Mouse (Mus musculus) intestine, postnatal 0 days (tissue): ENCODE results near the gene Cuedc1. TPM values are rescaled to one million over a fixed set of nuclear protein-coding genes. Genes with fewer than 3 reads are reported as not detected.

ENCODE experiments used
- ATAC-seq: fragments of 200-750 bp; cut with Nextera tagmentation; 2 replicates; pipeline ENCODE4 v1.8.0; 2017; ENCODE audit warnings: mild to moderate bottlenecking, moderate TSS enrichment, moderate library complexity
- H3K27ac ChIP-seq: fragments of 300-500 bp; sonication (generic); 2 replicates; pipeline ENCODE4 v1.5.1; 2014; ENCODE audit warnings: mild to moderate bottlenecking, low read depth, low read length, moderate library complexity
- H3K27me3 ChIP-seq: fragments of 300-500 bp; sonication (generic); replicated peaks from 2 replicates; pipeline ENCODE4 v1.6.1; 2014; ENCODE audit warnings: low read length, mixed read lengths; ENCODE audit not compliant: control insufficient read depth, insufficient read depth
- H3K36me3 ChIP-seq: fragments of 300-500 bp; sonication (generic); 2 replicates; pipeline ENCODE4 v1.6.1; 2014; ENCODE audit warnings: mild to moderate bottlenecking, moderate library complexity; ENCODE audit not compliant: control insufficient read depth, insufficient read depth
- H3K4me1 ChIP-seq: fragments of 300-500 bp; sonication (generic); replicated peaks from 2 replicates; pipeline ENCODE4 v1.6.1; 2014; ENCODE audit warnings: antibody characterized with exemption, low read length, mixed read lengths; ENCODE audit not compliant: control insufficient read depth, insufficient read depth
- H3K4me2 ChIP-seq: fragments of 300-500 bp; sonication (generic); replicated peaks from 2 replicates; pipeline ENCODE4 v1.6.1; 2014; ENCODE audit warnings: low read depth, mild to moderate bottlenecking, moderate library complexity
- H3K4me3 ChIP-seq: fragments of 300-500 bp; sonication (generic); 2 replicates; pipeline ENCODE4 v1.5.1; 2014; ENCODE audit warnings: low read depth, low read length
- H3K9ac ChIP-seq: fragments of 300-500 bp; sonication (generic); 2 replicates; pipeline ENCODE4 v1.6.1; 2014; ENCODE audit warnings: mild to moderate bottlenecking, low read depth, low read length
- H3K9me3 ChIP-seq: fragments of 300-500 bp; sonication (generic); 2 replicates; pipeline ENCODE4 v1.6.1; 2016; ENCODE audit warnings: mixed run types; ENCODE audit not compliant: control insufficient read depth
- CTCF ChIP-seq: sonication (generic); IDR thresholded peaks from 2 replicates; pipeline ENCODE4 v1.5.1; 2016; ENCODE audit warnings: low read depth, mild to moderate bottlenecking, control low read depth, antibody characterized with exemption, moderate library complexity
- WGBS: fragments of 180-500 bp; shearing (Covaris S2); extraction: QIAGEN DNeasy Blood & Tissue Kit; methylation state at CpG from one replicate; pipeline ENCODE4 v1.1.7; 2014; 5-methylcytosine and 5-hydroxymethylcytosine counted together
- polyA plus RNA-seq: library from polyadenylated mRNA; unstranded; fragments of >200 nt; fragmentation: Nextera tagmentation; extraction: Ambion mirVana; gene quantifications from 2 replicates; pipeline ENCODE4 v1.2.1, GENCODE M21; 2015

Gene Cuedc1
- polyA plus RNA-seq, 1 experiment from 2014 or later, result 7.1 TPM

GRCm38 (mm10) chr11:88075701-88076100 is 22.2 kb upstream of the Cuedc1 start:
- H3K9ac ChIP-seq, result no peak overlapping the region
- H3K4me2 ChIP-seq, result no peak overlapping the region
- H3K4me3 ChIP-seq, result no peak overlapping the region
- no peaks in the 10 kb centered on the region for H3K4me1 ChIP-seq
- ATAC-seq, result no peak
- WGBS, result 92% methylated on average over 1 of the region's 1 CpGs
- no peak overlapping the region for H3K27ac ChIP-seq
- TF ChIP-seq CTCF, result no peak; the same call in 1 of the 2 replicates
- peaks cover 54% of the 10 kb centered on the region for H3K36me3 ChIP-seq
- H3K27me3 ChIP-seq, result no peaks in the 10 kb centered on the region
- no peaks in the 10 kb centered on the region for H3K9me3 ChIP-seq

- no peak overlapping the region for H3K27ac ChIP-seq
- no peak overlapping the region for H3K9ac ChIP-seq
- no peaks in the 10 kb centered on the region for H3K4me1 ChIP-seq
- WGBS, result 81% methylated on average over 1 of the region's 1 CpGs
- peaks cover 61% of the 10 kb centered on the region for H3K36me3 ChIP-seq
- H3K4me3 ChIP-seq, result no peak overlapping the region
- no peak for TF ChIP-seq CTCF
- no peaks in the 10 kb centered on the region for H3K9me3 ChIP-seq
- H3K4me2 ChIP-seq, result no peak overlapping the region
- H3K27me3 ChIP-seq, result no peaks in the 10 kb centered on the region
- no peak for ATAC-seq
These were observed 21.5 kb upstream of the Cuedc1 start for GRCm38 (mm10) chr11:88076394-88076793.

GRCm38 (mm10) chr11:88083699-88084098 is 14.2 kb upstream of the Cuedc1 start:
- ATAC-seq, result no peak
- peaks cover 44% of the 10 kb centered on the region for H3K36me3 ChIP-seq
- H3K27ac ChIP-seq, result no peak overlapping the region
- H3K4me1 ChIP-seq, result no peaks in the 10 kb centered on the region
- H3K9me3 ChIP-seq, result no peaks in the 10 kb centered on the region
- H3K4me3 ChIP-seq, result no peak overlapping the region
- no peak for TF ChIP-seq CTCF
- H3K27me3 ChIP-seq, result no peaks in the 10 kb centered on the region
- no peak overlapping the region for H3K9ac ChIP-seq
- H3K4me2 ChIP-seq, result no peak overlapping the region
- 71% methylated on average over 6 of the region's 6 CpGs for WGBS

- Histone ChIP-seq H3K27ac (no peak overlapping the region), H3K9me3 (no peaks in the 10 kb centered on the region), H3K4me2 (peak overlapping the region; percentile 52), H3K27me3 (no peaks in the 10 kb centered on the region), H3K4me1 (no peaks in the 10 kb centered on the region), H3K4me3 (peak overlapping the region; percentile 22), H3K36me3 (peaks cover 12% of the 10 kb centered on the region), H3K9ac (no peak overlapping the region)
- WGBS, result 8% methylated on average over 25 of the region's 25 CpGs
- ATAC-seq, result peak; percentile 84
- TF ChIP-seq CTCF, result no peak
These were observed 10.9 kb upstream of the Cuedc1 start for GRCm38 (mm10) chr11:88086737-88087627.

- TF ChIP-seq CTCF, result no peak
- ATAC-seq, result no peak
- no peaks in the 10 kb centered on the region for H3K36me3 ChIP-seq
These were observed 8.7 kb upstream of the Cuedc1 start for GRCm38 (mm10) chr11:88089150-88089549.

GRCm38 (mm10) chr11:88090293-88090692 is 7.6 kb upstream of the Cuedc1 start:
- TF ChIP-seq CTCF, result no peak
- 76% methylated on average over 5 of the region's 5 CpGs for WGBS
- Histone ChIP-seq H3K27ac (no peak overlapping the region), H3K36me3 (no peaks in the 10 kb centered on the region), H3K4me3 (no peak overlapping the region), H3K4me1 (no peaks in the 10 kb centered on the region), H3K27me3 (no peaks in the 10 kb centered on the region), H3K9me3 (no peaks in the 10 kb centered on the region), H3K9ac (no peak overlapping the region), H3K4me2 (no peak overlapping the region)
- ATAC-seq, result no peak

More at GRCm38 (mm10) chr11:88089150-88089549, 8.7 kb upstream of the Cuedc1 start:
- Histone ChIP-seq H3K9me3 (no peaks in the 10 kb centered on the region), H3K4me3 (no peak overlapping the region), H3K4me2 (no peak overlapping the region), H3K4me1 (no peaks in the 10 kb centered on the region), H3K9ac (no peak overlapping the region), H3K27ac (no peak overlapping the region), H3K27me3 (no peaks in the 10 kb centered on the region)
- WGBS, result 60% methylated on average over 5 of the region's 5 CpGs
